Mouse (Mus musculus) embryonic facial prominence, embryonic 14.5 days (tissue): ENCODE data around the gene Slc17a1. TPM values are rescaled to one million over a fixed set of nuclear protein-coding genes. Genes with fewer than 3 reads are reported as not detected.
A peak's percentile ranks its signal among the peaks of the same experiment; 100 is the strongest.

Experiments used
- ATAC-seq: fragments of 200-750 bp; cut with Nextera tagmentation; 2 replicates; pipeline ENCODE4 v1.8.0; 2017; ENCODE audit warnings: low read depth, moderate number of reproducible peaks, moderate TSS enrichment
- DNase-seq: peaks from one replicate; pipeline ENCODE4 v3.0.0-alpha.2; 2015; ENCODE audit warnings: low spot score
- H3K27ac ChIP-seq: fragments of 300-500 bp; sonication (generic); replicated peaks from 2 replicates; pipeline ENCODE4 v1.5.1; 2014; ENCODE audit warnings: low read depth, mild to moderate bottlenecking, low read length, moderate library complexity
- H3K27me3 ChIP-seq: fragments of 300-500 bp; sonication (generic); replicated peaks from 2 replicates; pipeline ENCODE4 v1.6.1; 2014; ENCODE audit warnings: low read length; ENCODE audit not compliant: control insufficient read depth, insufficient read depth
- H3K36me3 ChIP-seq: fragments of 300-500 bp; sonication (generic); 2 replicates; pipeline ENCODE4 v1.6.1; 2014; ENCODE audit warnings: low read length, mixed read lengths; ENCODE audit not compliant: control insufficient read depth, insufficient read depth
- H3K4me1 ChIP-seq: fragments of 300-500 bp; sonication (generic); 2 replicates; pipeline ENCODE4 v1.6.1; 2014; ENCODE audit warnings: antibody characterized with exemption, low read length; ENCODE audit not compliant: control insufficient read depth, insufficient read depth
- H3K4me2 ChIP-seq: fragments of 300-500 bp; sonication (generic); 2 replicates; pipeline ENCODE4 v1.6.1; 2014; ENCODE audit warnings: low read depth, mild to moderate bottlenecking, low read length, moderate library complexity, mixed read lengths
- H3K4me3 ChIP-seq: fragments of 300-500 bp; sonication (generic); 2 replicates; pipeline ENCODE4 v1.5.1; 2014; ENCODE audit warnings: low read depth, mild to moderate bottlenecking, low read length
- H3K9ac ChIP-seq: fragments of 300-500 bp; sonication (generic); 2 replicates; pipeline ENCODE4 v1.6.1; 2014; ENCODE audit warnings: low read depth, mild to moderate bottlenecking, low read length, moderate library complexity, mixed read lengths
- H3K9me3 ChIP-seq: fragments of 300-500 bp; sonication (generic); 2 replicates; pipeline ENCODE4 v1.6.1; 2016; ENCODE audit warnings: low read length; ENCODE audit not compliant: control insufficient read depth
- WGBS: fragments of 180-500 bp; shearing (Covaris S2); extraction: QIAGEN DNeasy Blood & Tissue Kit; methylation state at CpG from one replicate; pipeline ENCODE4 v1.1.7; 2014; 5-methylcytosine and 5-hydroxymethylcytosine counted together
- polyA plus RNA-seq: library from polyadenylated mRNA; unstranded; fragments of >200 nt; fragmentation: Nextera tagmentation; extraction: Ambion mirVana; gene quantifications from 2 replicates; pipeline ENCODE4 v1.2.1, GENCODE M21; 2014

Slc17a1 gene
- polyA plus RNA-seq, 1 experiment from 2014 or later, result not detected

DNA sequence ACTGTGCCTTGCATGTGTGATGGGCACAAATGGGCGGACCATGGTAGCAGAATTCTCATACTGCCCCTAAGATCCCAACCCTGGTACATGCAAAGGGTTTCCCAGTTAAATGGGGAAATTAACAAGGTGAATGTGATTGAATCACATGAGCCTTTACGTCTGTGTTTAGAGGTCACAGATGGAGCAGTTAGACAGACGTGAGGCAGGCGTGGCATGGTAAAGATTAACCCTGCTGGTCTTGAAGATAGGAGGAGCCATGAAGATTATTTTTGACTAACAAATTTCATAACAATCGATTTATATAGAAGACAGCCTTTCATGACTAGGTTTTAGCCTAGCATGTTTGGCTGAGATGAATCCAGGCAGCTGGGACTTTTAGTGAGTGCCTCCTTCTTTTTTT, 5.6 kb downstream of the Slc17a1 start:
- Histone ChIP-seq H3K36me3 (no peaks in the 10 kb centered on the region), H3K4me3 (no peak overlapping the region), H3K4me2 (no peak overlapping the region), H3K4me1 (no peaks in the 10 kb centered on the region), H3K27me3 (no peaks in the 10 kb centered on the region), H3K9me3 (no peaks in the 10 kb centered on the region), H3K27ac (no peak overlapping the region), H3K9ac (no peak overlapping the region)
- no peak for ATAC-seq
- 74% methylated on average over 5 of the region's 5 CpGs for WGBS
- no peak for DNase-seq

DNA sequence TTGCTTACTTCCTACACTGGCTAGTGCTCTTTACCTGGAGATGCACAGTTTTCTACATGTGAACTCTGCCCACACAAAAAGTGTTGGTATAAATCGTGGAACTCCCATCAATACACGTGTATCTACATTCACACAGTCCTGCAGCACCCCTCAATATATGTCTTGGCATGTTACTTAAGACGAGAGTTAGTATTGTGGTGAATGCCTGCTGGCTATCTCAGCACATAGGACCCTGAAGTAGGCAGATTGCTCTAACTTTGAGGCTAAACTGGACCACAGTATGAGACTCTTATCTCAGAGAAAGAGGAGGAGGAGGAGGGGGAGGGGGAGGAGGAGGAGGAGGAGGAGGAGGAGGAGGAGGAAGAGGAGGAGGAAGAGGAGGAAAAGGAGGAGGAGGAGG, 11.6 kb downstream of the Slc17a1 start:
- Histone ChIP-seq H3K4me1 (no peaks in the 10 kb centered on the region), H3K36me3 (no peaks in the 10 kb centered on the region), H3K27me3 (no peaks in the 10 kb centered on the region), H3K9ac (no peak overlapping the region), H3K4me2 (no peak overlapping the region), H3K4me3 (no peak overlapping the region), H3K9me3 (no peaks in the 10 kb centered on the region), H3K27ac (no peak overlapping the region)
- DNase-seq, result no peak
- 77% methylated on average over 3 of the region's 3 CpGs for WGBS
- ATAC-seq, result no peak

DNA sequence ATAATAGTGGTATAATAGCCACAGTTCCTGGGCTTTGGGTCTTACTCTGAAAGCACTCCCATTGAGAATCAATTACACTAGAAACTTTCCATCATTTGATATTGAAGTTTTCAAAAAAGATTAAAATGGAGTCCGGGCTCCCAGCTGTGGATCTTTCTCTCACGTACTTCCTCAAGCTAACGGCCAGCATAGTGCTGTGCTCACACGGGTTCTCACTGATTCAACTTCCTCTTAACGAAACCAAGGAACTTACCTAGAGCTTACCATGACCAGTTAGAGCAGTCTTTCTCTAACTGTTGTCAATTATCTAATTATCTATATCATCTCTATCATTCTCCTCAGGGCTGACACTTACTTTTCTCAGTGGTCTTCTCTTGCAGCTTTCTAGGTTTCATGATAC, 12.1 kb downstream of the Slc17a1 start:
- no peak overlapping the region for H3K4me3 ChIP-seq
- H3K36me3 ChIP-seq, result no peaks in the 10 kb centered on the region
- DNase-seq, result no peak
- no peaks in the 10 kb centered on the region for H3K9me3 ChIP-seq
- ATAC-seq, result no peak
- WGBS, result 78% methylated on average over 5 of the region's 5 CpGs
- no peak overlapping the region for H3K4me2 ChIP-seq
- H3K4me1 ChIP-seq, result no peaks in the 10 kb centered on the region
- H3K27me3 ChIP-seq, result no peaks in the 10 kb centered on the region
- no peak overlapping the region for H3K27ac ChIP-seq
- H3K9ac ChIP-seq, result no peak overlapping the region

DNA sequence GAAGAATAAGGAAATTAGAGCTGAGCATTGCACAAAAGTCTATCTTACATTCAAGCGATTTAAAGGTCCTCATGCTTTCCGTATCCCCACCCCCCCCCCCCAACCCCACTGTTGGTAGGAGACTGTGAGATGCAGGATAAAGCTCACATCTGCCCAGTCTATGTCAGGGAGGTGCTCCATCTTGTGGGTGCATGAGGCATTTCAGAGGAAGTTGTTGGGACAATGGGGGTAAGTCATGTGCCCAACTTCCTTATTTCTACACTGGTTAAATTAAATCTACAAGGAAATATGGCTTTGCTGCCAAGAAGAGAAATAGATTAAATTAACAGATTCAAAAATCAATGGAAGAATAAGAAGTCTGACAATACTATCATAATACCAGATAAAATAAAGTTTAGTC, 18.0 kb downstream of the Slc17a1 start:
- Histone ChIP-seq H3K9me3 (no peaks in the 10 kb centered on the region), H3K27ac (no peak overlapping the region), H3K4me2 (no peak overlapping the region), H3K9ac (no peak overlapping the region), H3K36me3 (no peaks in the 10 kb centered on the region), H3K4me3 (no peak overlapping the region), H3K27me3 (no peaks in the 10 kb centered on the region), H3K4me1 (no peaks in the 10 kb centered on the region)
- ATAC-seq (peak; percentile 67; the same call in 1 of the 2 replicates), DNase-seq (peak; percentile 38)
- WGBS, result 33% methylated on average over 2 of the region's 2 CpGs

DNA sequence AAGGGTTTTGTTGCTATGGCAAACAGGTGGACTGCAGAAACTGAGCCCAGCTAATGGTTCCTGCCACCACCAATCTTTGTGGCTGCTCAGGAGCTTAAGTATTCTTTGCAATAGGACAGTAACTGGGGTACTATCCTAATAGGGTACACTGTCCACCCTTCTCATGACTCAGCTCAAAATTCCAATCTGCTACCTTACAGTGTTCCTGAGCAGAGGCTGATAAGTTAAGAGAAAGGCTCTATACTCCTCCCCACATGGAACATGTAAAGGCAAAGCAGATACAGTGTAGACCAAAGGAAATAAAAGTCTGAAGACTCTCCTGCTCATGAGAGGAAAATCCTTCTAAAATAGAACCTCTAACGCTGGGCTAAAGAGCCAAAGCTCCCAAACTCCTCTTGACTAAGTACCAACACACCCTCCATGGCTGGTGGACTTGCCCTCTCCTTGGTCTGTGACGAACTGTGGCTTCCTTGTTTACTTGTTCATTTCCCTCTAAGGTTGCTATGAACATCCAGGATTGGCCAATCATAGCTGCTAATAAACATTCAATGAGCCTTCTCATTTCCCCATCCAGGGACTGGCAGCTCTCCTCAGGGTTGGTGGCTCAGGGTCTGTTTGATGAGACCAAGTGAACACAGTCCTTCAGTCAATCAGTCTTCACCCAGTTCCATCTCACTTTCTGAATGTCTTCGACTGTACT, 19.6 kb downstream of the Slc17a1 start:
- H3K9me3 ChIP-seq, result no peaks in the 10 kb centered on the region
- 92% methylated on average over 3 of the region's 3 CpGs for WGBS
- H3K4me2 ChIP-seq, result no peak overlapping the region

DNA sequence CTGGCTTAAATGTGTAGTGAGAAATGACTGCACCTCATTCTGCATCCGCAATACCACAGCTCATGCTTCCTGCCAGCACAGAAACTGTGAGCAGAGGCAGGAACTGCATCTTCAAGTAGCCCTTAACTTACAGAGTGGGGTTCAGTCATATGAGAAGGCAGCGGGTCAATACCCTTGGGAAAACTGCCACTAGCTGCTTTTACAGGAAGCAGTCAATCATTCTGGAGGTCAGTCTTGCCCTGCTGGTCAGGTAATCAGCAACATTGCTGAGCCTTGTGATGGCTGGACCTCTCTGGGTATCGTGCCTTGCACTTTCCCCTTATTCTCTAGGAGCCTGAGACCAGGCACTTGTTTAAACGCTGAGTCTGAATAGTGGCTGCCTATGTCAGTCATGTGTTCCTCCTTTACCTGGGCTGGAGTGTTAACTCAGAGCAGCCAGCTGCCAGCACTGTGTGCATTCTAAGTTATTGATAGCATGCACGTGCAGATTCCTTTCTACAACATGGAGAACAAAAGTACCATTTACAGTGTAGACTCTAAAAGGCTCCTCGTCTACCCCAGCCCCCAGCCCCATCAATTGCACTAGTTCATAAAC, 21.6 kb downstream of the Slc17a1 start:
- no peaks in the 10 kb centered on the region for H3K36me3 ChIP-seq
- H3K4me1 ChIP-seq, result no peaks in the 10 kb centered on the region
- no peak overlapping the region for H3K27ac ChIP-seq
- WGBS, result 42% methylated on average over 6 of the region's 6 CpGs
- DNase-seq (no peak), ATAC-seq (no peak)
- no peak overlapping the region for H3K9ac ChIP-seq
- H3K9me3 ChIP-seq, result no peaks in the 10 kb centered on the region
- no peaks in the 10 kb centered on the region for H3K27me3 ChIP-seq
- no peak overlapping the region for H3K4me3 ChIP-seq
- H3K4me2 ChIP-seq, result no peak overlapping the region

More for the DNA sequence above, 19.6 kb downstream of the Slc17a1 start:
- no peaks in the 10 kb centered on the region for H3K27me3 ChIP-seq
- H3K27ac ChIP-seq, result no peak overlapping the region
- ATAC-seq (no peak), DNase-seq (no peak)
- no peak overlapping the region for H3K4me3 ChIP-seq
- H3K9ac ChIP-seq, result no peak overlapping the region
- H3K4me1 ChIP-seq, result no peaks in the 10 kb centered on the region
- no peaks in the 10 kb centered on the region for H3K36me3 ChIP-seq

DNA sequence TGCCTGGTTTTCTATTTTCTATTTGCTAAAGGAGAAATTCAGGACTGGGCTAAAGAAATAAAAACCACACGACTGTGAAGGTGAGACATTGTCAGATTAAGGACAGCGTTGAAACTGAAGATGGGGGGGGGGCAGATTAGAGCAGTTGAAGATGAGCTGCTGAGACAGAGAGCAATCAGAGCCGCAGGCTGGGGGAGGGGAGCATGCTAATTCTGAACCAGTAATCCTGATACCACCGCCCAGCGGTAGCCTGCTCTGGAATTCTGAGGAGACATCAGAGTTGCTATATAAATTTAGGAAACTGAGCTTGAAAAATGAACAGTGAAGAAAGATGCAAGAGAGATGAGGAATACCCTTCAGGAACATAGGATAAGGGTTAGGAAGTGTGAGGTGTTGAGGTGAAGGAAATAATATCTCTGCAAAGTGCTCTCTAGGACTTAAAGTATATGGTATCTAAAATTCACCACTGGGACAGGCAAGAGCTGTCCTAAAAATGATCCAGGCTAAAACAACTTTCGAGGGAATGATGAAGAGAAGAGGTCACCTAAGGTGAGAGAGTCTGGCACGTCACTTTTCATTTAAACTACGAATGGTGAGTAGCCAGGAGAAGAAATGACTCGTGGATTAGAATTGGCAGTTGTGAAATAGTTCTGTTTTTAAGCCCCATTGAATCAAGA, 25.2 kb downstream of the Slc17a1 start:
- no peaks in the 10 kb centered on the region for H3K9me3 ChIP-seq
- no peak overlapping the region for H3K4me3 ChIP-seq
- 31% methylated on average over 9 of the region's 9 CpGs for WGBS
- no peaks in the 10 kb centered on the region for H3K4me1 ChIP-seq
- H3K27me3 ChIP-seq, result no peaks in the 10 kb centered on the region
- DNase-seq (no peak), ATAC-seq (no peak)
- H3K4me2 ChIP-seq, result no peak overlapping the region
- no peak overlapping the region for H3K27ac ChIP-seq
- no peak overlapping the region for H3K9ac ChIP-seq
- H3K36me3 ChIP-seq, result no peaks in the 10 kb centered on the region

DNA sequence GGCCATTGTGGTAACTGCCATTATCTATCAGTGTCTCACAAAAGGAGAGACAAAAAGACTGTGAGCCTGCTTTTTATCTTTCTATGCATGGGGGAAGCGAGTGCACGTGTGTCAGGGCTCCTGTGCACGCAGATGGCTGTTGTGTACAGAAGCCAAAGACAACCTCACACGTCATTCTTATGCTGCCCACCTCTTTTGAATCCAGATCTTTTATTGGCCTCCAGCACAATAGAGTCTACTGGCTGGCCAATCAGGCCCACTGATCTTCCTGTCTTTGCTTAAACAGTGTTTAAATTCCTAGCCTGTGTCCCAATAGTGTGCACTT, 25.7 kb downstream of the Slc17a1 start:
- Histone ChIP-seq H3K4me1 (no peaks in the 10 kb centered on the region), H3K4me2 (no peak overlapping the region), H3K9ac (no peak overlapping the region), H3K27ac (no peak overlapping the region), H3K36me3 (no peaks in the 10 kb centered on the region), H3K9me3 (no peaks in the 10 kb centered on the region), H3K27me3 (no peaks in the 10 kb centered on the region), H3K4me3 (no peak overlapping the region)
- WGBS, result 53% methylated on average over 4 of the region's 4 CpGs
- no peak; the same call in 1 of the 2 replicates for ATAC-seq
- peak; percentile 34 for DNase-seq

DNA sequence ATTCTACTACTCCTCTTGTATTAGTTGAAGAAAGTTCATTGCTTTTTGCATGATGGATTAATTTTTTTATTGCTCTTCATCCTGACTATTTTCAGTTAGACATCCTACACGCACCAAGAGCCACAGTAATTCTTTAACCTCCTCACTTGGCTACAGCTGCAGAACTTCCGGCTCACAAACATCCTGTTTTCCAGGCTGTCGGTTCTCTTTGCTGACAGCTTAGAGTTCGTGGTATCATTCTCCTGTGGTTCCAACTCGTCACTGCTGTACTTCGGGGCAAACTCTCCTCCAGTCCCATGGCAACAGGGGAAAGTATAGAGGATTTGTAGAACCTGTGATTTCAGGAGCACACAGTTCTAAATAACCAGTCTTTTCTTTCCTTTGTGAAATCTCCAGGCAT, 30.7 kb downstream of the Slc17a1 start:
- Histone ChIP-seq H3K27me3 (no peaks in the 10 kb centered on the region), H3K4me2 (no peak overlapping the region), H3K36me3 (no peaks in the 10 kb centered on the region), H3K27ac (no peak overlapping the region), H3K9ac (no peak overlapping the region), H3K4me1 (no peaks in the 10 kb centered on the region), H3K9me3 (no peaks in the 10 kb centered on the region), H3K4me3 (no peak overlapping the region)
- no peak for ATAC-seq
- 41% methylated on average over 6 of the region's 6 CpGs for WGBS
- DNase-seq, result no peak
